Mouse (Mus musculus) intestine, embryonic 14.5 days (tissue): Measurements from ENCODE around the gene Mast1. TPM values are rescaled to one million over a fixed set of nuclear protein-coding genes. Genes with fewer than 3 reads are reported as not detected.

Experiments used
- ATAC-seq: fragments of 200-750 bp; cut with Nextera tagmentation; replicated peaks from 2 replicates; pipeline ENCODE4 v1.8.0; 2017; ENCODE audit warnings: low read depth, moderate number of reproducible peaks, moderate TSS enrichment, moderate library complexity; ENCODE audit not compliant: low FRiP score, low TSS enrichment
- DNase-seq: peaks from one replicate; pipeline ENCODE4 v3.0.0-alpha.2; 2018; ENCODE audit warnings: low spot score
- H3K27ac ChIP-seq: fragments of 300-500 bp; sonication (generic); 2 replicates; pipeline ENCODE4 v1.5.1; 2014; ENCODE audit warnings: low read depth, mild to moderate bottlenecking, control low read depth
- H3K27me3 ChIP-seq: fragments of 300-500 bp; sonication (generic); replicated peaks from 2 replicates; pipeline ENCODE4 v1.6.1; 2014; ENCODE audit warnings: low read length, control low read depth; ENCODE audit not compliant: control insufficient read depth, insufficient read depth
- H3K36me3 ChIP-seq: fragments of 300-500 bp; sonication (generic); 2 replicates; pipeline ENCODE4 v1.6.1; 2014; ENCODE audit warnings: low read length, control low read depth; ENCODE audit not compliant: control insufficient read depth, insufficient read depth
- H3K4me1 ChIP-seq: fragments of 300-500 bp; sonication (generic); replicated peaks from 2 replicates; pipeline ENCODE4 v1.6.1; 2014; ENCODE audit warnings: low read length, control low read depth, mixed read lengths; ENCODE audit not compliant: control insufficient read depth, insufficient read depth
- H3K4me2 ChIP-seq: fragments of 300-500 bp; sonication (generic); 2 replicates; pipeline ENCODE4 v1.6.1; 2014; ENCODE audit warnings: low read length
- H3K4me3 ChIP-seq: fragments of 300-500 bp; sonication (generic); 2 replicates; pipeline ENCODE4 v1.5.1; 2014; ENCODE audit warnings: low read depth, low read length, control low read depth, mixed read lengths
- H3K9ac ChIP-seq: fragments of 300-500 bp; sonication (generic); 2 replicates; pipeline ENCODE4 v1.6.1; 2014; ENCODE audit warnings: mild to moderate bottlenecking, low read length
- H3K9me3 ChIP-seq: fragments of 300-500 bp; sonication (generic); 2 replicates; pipeline ENCODE4 v1.6.1; 2016; ENCODE audit warnings: low read length, control low read depth; ENCODE audit not compliant: control insufficient read depth
- WGBS: fragments of 180-500 bp; shearing (Covaris S2); extraction: QIAGEN DNeasy Blood & Tissue Kit; methylation state at CpG from one replicate; pipeline ENCODE4 v1.1.7; 2014; 5-methylcytosine and 5-hydroxymethylcytosine counted together
- polyA plus RNA-seq: library from polyadenylated mRNA; unstranded; fragments of >200 nt; fragmentation: Nextera tagmentation; extraction: Ambion mirVana; gene quantifications from 2 replicates; pipeline ENCODE4 v1.2.1, GENCODE M21; 2014

The Mast1 gene
- polyA plus RNA-seq, 1 experiment from 2014 or later: 2.6 TPM

- WGBS: under 1% methylated on average over 68 of the region's 68 CpGs
- Histone ChIP-seq H3K4me3 (peak overlapping the region; percentile 62), H3K4me2 (peak overlapping the region; percentile 99), H3K9ac (peak overlapping the region; percentile 81), H3K4me1 (0 out of 2 replicates have a peak, but pooled peaks cover 4% of the 10 kb centered on the region), H3K36me3 (no peaks in the 10 kb centered on the region), H3K27ac (peak overlapping the region; percentile 73), H3K9me3 (no peaks in the 10 kb centered on the region), H3K27me3 (no peaks in the 10 kb centered on the region)
- ATAC-seq: peak; percentile 89
- DNase-seq: peak; percentile 94
Measured at GRCm38 (mm10) chr8:84902920-84903661, 34.1 kb downstream of the Mast1 start.

- Histone ChIP-seq H3K27ac (peak overlapping the region; percentile 73), H3K4me3 (peak overlapping the region; percentile 62), H3K36me3 (no peaks in the 10 kb centered on the region), H3K4me2 (peak overlapping the region; percentile 99), H3K27me3 (no peaks in the 10 kb centered on the region), H3K4me1 (0 out of 2 replicates have a peak, but pooled peaks cover 4% of the 10 kb centered on the region), H3K9me3 (no peaks in the 10 kb centered on the region), H3K9ac (peak overlapping the region; percentile 81)
- ATAC-seq (peak; percentile 41), DNase-seq (peak; percentile 56)
- WGBS: 3% methylated on average over 24 of the region's 24 CpGs
Measured at GRCm38 (mm10) chr8:84902367-84902919, 34.7 kb downstream of the Mast1 start.

- Histone ChIP-seq H3K4me2 (peak within 1 kb of the TSS; percentile 99), H3K9ac (peak within 1 kb of the TSS; percentile 81), H3K9me3 (no peaks in the 10 kb centered on the region), H3K36me3 (no peaks in the 10 kb centered on the region), H3K27ac (peak within 1 kb of the TSS; percentile 73), H3K27me3 (no peaks in the 10 kb centered on the region), H3K4me3 (peak within 1 kb of the TSS; percentile 62), H3K4me1 (0 out of 2 replicates have a peak, but pooled peaks cover 4% of the 10 kb centered on the region)
- DNase-seq: no peak
- ATAC-seq: no peak
- WGBS: 67% methylated on average over 3 of the region's 3 CpGs
Measured at GRCm38 (mm10) chr8:84901752-84902151, 35.4 kb downstream of the Mast1 start, which contains the start of gene Klf1. Gene Klf1 (plus strand): TSS chr8:84901928.

GRCm38 (mm10) chr8:84901071-84901470 lies 36.1 kb downstream of the Mast1 start:
- Histone ChIP-seq H3K9me3 (no peaks in the 10 kb centered on the region), H3K36me3 (no peaks in the 10 kb centered on the region), H3K4me3 (no peak overlapping the region), H3K27ac (no peak overlapping the region), H3K27me3 (no peaks in the 10 kb centered on the region), H3K4me1 (0 out of 2 replicates have a peak, but pooled peaks cover 4% of the 10 kb centered on the region), H3K4me2 (no peak overlapping the region), H3K9ac (no peak overlapping the region)
- DNase-seq (no peak), ATAC-seq (no peak)
- WGBS: 68% methylated on average over 4 of the region's 4 CpGs

- no peak overlapping the region for H3K9ac ChIP-seq
- whole genome bisulfite sequencing: 88% methylated on average over 5 of the region's 5 CpGs
- H3K27ac ChIP-seq: no peak overlapping the region
Measured at GRCm38 (mm10) chr8:84895963-84896362, 41.2 kb downstream of the Mast1 start.

GRCm38 (mm10) chr8:84893709-84894134 lies 43.4 kb downstream of the Mast1 start, which contains the start of gene Gcdh:
Gene Gcdh (minus strand): TSS chr8:84893921.
- Histone ChIP-seq H3K9ac (peak within 1 kb of the TSS; percentile 58), H3K27ac (no peak within 1 kb of the TSS), H3K27me3 (no peaks in the 10 kb centered on the region), H3K4me2 (peak within 1 kb of the TSS; percentile 87), H3K36me3 (peaks cover 12% of the 10 kb centered on the region; the same call in 1 of the 2 replicates), H3K4me1 (peaks cover 8% of the 10 kb centered on the region), H3K4me3 (peak within 1 kb of the TSS; percentile 74), H3K9me3 (no peaks in the 10 kb centered on the region)
- under 1% methylated on average over 11 of the region's 11 CpGs for WGBS
- DNase-seq (peak; percentile 87), ATAC-seq (peak; percentile 96)

More at GRCm38 (mm10) chr8:84895963-84896362, 41.2 kb downstream of the Mast1 start:
- Histone ChIP-seq H3K27me3 (no peaks in the 10 kb centered on the region), H3K4me1 (peaks cover 8% of the 10 kb centered on the region), H3K4me2 (no peak overlapping the region), H3K36me3 (no peaks in the 10 kb centered on the region), H3K4me3 (no peak overlapping the region), H3K9me3 (no peaks in the 10 kb centered on the region)
- ATAC-seq: no peak
- no peak for DNase-seq

GRCm38 (mm10) chr8:84892993-84893708 lies 44.0 kb downstream of the Mast1 start:
- ATAC-seq (peak; percentile 47; the same call in 1 of the 2 replicates), DNase-seq (no peak)
- Histone ChIP-seq H3K36me3 (peaks cover 16% of the 10 kb centered on the region), H3K27me3 (no peaks in the 10 kb centered on the region), H3K9ac (peak overlapping the region; percentile 58), H3K4me2 (peak overlapping the region; percentile 87), H3K27ac (no peak overlapping the region), H3K4me1 (peaks cover 8% of the 10 kb centered on the region), H3K4me3 (peak overlapping the region; percentile 74), H3K9me3 (no peaks in the 10 kb centered on the region)
- WGBS: 8% methylated on average over 31 of the region's 31 CpGs

- no peak overlapping the region for H3K4me2 ChIP-seq
- H3K27me3 ChIP-seq: no peaks in the 10 kb centered on the region
- H3K36me3 ChIP-seq: peaks cover 41% of the 10 kb centered on the region
- H3K9me3 ChIP-seq: no peaks in the 10 kb centered on the region
- H3K9ac ChIP-seq: no peak overlapping the region
- ATAC-seq: no peak
- no peak for DNase-seq
- no peak overlapping the region for H3K4me3 ChIP-seq
- WGBS: 96% methylated on average over 1 of the region's 1 CpGs
- no peak overlapping the region for H3K27ac ChIP-seq
- H3K4me1 ChIP-seq: peaks cover 4% of the 10 kb centered on the region
Measured at GRCm38 (mm10) chr8:84889141-84889540, 48.0 kb downstream of the Mast1 start.
